Mouse (Mus musculus) CD4-positive, CD25-positive, alpha-beta regulatory T cell, adult 2 months (primary cell): ENCODE results near the gene Ift43.

ENCODE experiments used
- DNase-seq: peaks from one replicate; pipeline ENCODE4 v3.0.0-alpha.2; 2012; ENCODE audit warnings: low read depth, low spot score

Gene Ift43

DNA sequence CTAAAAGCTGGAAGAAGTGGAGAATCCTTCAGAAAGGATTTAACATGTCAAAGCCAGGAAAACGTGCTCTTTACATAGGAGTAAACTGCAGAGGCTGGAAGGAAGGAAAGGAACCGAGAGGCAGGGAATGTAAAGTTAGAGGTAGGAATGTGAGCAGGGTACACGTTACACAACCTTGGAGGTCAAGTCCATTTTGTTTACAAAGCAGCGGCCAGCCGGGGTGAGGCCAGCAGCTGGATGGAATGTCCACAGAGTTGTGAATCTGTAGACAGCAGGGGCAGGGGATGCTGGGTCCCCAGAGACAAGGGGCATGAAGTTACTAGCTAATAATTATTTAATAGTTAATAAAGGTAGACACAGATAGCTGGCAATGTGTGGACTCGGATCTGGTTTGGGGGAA lies 45.8 kb downstream of the Ift43 start:
- DNase-seq = no peak

DNA sequence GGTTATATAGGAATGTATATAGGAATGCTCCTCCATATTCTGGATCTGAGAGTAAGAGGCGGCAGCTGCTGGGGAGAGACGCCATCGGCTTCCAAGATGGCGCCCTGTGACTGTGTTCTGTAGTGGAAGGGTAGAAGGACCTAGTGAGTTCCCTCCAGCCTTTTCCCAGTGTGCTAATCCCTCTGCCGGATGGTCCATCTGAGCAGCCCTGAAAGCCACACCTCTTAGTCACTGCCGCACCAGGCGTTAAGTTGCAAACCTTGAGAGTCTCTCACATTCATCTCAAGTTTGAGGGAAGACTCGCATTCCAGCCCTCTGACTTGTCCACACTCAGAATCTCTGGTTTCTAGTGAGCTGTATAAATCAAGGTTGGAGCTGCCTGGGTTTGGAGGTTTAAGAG lies 46.7 kb downstream of the Ift43 start:
- no peak for DNase-seq

DNA sequence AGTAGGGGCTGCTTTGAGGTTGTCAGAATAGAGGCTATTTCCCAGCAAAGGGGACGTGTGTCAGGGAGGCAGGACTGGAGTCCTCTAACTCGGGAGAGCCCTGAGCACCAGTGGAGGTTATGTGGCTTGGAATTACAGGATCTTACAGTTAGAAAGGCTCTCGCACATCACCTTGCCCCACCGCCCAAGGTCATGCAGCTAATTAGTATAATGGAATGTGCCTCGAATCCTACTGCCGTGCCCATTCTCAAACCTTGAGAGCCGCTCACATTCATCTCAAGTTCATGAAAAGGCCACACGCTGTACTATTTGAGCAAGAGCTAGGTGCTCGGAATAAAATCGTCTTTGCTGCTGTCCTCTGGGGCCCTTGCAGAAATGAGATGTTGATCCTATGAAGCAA lies 47.4 kb downstream of the Ift43 start:
- no peak for DNase-seq

GRCm38 (mm10) chr12:86132799-86133198 lies 50.5 kb downstream of the Ift43 start:
- peak; percentile 67 for DNase-seq

GRCm38 (mm10) chr12:86135691-86136090 lies 53.4 kb downstream of the Ift43 start:
- DNase-seq = no peak

DNA sequence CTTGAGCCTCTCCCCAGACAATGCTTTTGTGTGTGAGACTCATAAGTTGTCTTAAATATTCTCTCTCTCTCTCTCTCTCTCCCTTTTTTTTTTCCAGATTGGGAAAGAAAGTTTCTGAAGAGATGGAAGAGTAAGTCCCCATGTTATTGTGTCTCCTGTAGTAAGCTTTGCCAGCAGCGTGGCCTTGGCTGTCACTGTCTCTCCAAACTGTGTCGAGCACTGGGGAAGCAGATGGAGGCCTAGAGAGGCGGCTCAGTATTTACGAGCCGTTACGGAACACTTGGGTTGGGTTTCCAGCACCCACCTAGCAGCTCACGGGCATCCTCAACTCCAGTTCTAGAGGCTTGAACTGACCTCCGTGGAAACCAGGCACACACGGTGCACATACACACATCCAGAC lies 56.4 kb downstream of the Ift43 start:
- DNase-seq = no peak

- DNase-seq = no peak
Observed at GRCm38 (mm10) chr12:86142389-86142788, 60.0 kb downstream of the Ift43 start.

GRCm38 (mm10) chr12:86146246-86146645 lies 63.9 kb downstream of the Ift43 start:
- DNase-seq = no peak

GRCm38 (mm10) chr12:86148271-86148670 lies 65.9 kb downstream of the Ift43 start:
- DNase-seq = no peak

GRCm38 (mm10) chr12:86149087-86149486 lies 66.7 kb downstream of the Ift43 start:
- DNase-seq = no peak

DNA sequence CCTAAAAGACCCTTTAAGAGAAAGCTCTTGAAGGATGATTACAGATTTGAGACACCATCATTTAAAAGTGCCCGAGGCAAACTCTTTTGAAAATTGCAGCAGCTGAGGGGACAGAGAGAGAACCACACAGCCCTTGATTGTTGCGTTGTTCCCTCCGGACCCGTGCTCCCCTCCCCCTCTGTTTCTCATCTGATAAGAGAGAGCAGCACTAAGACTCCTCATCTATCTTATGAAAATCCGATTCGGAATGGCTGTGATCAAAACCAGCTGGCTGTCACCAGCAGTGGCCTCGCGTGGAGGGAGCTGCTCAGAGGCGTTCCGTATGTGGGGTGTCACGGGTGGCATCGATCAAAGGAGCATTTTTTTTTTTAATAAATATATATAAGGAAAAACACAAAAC lies 69.6 kb downstream of the Ift43 start:
- no peak for DNase-seq

GRCm38 (mm10) chr12:86153213-86153957 lies 71.0 kb downstream of the Ift43 start:
- no peak for DNase-seq

DNA sequence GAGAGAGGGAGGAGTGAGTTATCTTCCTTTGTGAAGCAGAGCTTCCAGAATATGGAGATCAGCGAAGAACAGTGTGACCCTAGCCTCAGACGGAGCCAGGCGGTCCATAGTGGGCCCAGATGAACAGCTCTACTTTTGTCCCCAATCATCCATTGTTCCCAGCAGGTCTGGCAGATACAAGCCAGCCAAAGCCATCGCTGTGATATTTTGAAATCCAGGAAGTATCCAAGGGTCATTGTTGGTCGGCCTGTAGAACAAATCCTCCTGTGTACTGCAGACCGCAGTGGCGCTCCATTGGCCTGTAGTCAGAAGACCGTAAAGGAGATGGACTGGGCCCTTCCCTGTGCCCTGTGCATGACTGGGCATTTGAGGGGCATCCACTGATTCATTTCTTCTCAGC lies 72.8 kb downstream of the Ift43 start:
- DNase-seq = no peak

DNA sequence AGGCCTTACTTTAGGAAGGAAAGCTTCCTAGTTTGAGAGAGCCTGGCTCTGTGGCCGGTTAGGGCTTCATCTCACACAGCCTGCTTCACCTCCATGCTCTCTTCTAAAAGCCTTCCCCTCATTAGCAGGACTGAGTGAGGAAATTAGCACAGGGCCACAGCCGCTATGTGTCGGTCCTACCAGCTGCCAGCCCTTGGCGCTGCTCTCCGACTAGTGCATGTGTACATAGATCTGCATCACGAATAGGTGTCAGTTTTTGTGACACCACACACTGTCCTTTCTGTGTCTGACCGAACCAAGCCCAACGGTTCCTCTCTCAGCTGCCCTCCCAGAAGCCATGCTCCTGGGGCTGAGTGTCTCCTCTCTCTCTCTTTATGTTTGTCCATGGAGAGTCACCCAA lies 74.8 kb downstream of the Ift43 start:
- DNase-seq = no peak

GRCm38 (mm10) chr12:86157894-86158444 lies 75.6 kb downstream of the Ift43 start:
- DNase-seq = no peak

GRCm38 (mm10) chr12:86158689-86159483 lies 76.5 kb downstream of the Ift43 start:
- no peak for DNase-seq

- DNase-seq = no peak
Observed at GRCm38 (mm10) chr12:86161436-86161835, 79.1 kb downstream of the Ift43 start.

- DNase-seq = no peak
Observed at GRCm38 (mm10) chr12:86161942-86162341, 79.6 kb downstream of the Ift43 start.

DNA sequence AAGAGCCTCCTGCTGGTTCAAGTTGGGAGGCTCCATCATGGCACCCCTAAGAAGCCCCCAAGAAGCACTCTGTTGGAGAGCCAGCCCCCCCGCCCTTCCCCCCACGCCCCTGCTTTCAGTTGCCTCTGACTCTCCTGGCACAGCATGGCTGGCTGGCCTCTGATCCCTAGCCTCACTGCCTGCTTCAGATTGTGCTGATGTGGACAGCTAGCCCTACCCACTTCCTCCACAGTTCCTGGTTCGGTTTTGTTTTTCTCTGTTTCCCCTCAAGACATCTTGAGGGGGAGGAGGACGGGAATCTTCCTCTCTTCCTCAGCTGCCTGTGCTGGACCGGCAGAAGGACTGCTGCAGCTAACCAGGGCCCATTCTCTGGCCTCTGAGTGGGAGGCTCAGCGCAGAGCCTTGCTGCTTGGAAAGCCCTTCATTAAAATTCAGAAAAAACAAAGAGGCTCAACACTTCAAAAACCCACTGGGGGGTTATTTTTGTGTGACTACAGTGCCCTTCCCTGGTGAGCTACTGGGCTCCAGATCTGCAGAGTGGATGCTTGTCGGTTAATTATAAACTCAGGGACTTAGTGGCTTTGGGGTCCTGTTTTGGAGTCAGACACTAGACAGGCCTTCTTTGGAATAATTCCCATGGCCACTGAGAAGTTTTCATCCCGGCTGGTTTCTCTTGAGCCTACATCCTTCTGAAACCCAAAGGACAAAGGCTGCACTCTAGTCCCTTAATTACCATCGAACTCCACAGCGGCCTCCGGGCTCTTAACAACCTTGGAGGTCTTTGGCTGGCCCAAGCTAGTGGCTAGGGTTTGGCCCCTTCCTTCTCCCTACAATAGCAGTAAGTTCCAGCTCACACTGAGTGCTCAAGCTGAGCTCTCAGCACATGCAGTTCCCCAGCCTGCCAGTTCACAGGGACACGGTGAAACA lies 80.8 kb downstream of the Ift43 start:
- no peak for DNase-seq

- DNase-seq = no peak
Observed at GRCm38 (mm10) chr12:86166244-86166643, 83.9 kb downstream of the Ift43 start.

GRCm38 (mm10) chr12:86167075-86167474 lies 84.7 kb downstream of the Ift43 start:
- DNase-seq = no peak

GRCm38 (mm10) chr12:86168712-86169111 lies 86.4 kb downstream of the Ift43 start:
- no peak for DNase-seq
